In the genomic region with DNA sequence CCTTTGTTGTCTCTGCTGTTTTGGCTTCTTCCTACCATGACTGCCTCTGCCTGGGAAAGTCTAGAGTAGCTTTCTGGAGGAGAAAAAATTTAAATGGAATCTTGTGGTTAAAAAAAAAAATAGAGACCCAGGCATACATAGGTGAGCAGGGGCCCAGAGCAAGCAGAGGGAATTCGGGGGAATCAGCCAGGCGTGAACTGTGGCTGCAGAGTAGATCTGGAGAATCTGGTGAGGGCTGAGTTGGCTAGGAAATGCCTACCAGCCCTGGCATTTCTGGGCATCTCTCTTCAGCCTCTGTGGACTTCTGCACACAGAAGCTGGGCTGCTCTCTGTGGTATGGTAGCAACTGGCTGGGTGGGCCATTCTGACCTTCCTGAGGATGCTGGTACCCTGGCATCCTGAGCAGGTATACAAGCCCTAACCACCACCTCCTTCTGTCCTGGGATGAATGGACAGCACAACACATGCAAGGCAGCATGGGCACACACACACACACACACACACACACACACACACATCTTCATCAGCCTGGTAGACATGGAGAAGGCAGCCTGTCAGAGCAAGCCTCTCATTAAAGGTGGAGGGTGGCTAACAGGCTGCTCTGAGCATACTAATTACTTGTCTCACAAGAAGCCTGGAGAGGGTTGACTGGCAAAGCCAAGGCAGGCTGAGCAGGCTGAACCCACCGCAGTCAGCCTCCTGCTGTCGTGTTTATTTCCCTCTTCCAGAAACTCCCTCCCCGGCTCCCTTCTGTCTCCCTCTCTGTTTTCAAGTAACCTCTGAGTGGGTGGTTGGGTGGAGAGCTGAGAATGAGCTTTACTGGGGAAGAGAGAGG, we compare ENCODE assay signal across 9 mouse cellular contexts. TPM values are rescaled to one million over a fixed set of nuclear protein-coding genes. Genes with fewer than 3 reads are reported as not detected.
DNase-seq lines count a peak whose midpoint lies in the region; ATAC-seq and TF ChIP-seq lines count a peak whose summit lies in the region.
"Had no signal": no experiment of that assay in that cellular context is flagged by ENCODE, and none has a peak within 500 bp of the region (broad histone marks: within the 10 kb centered on the region; RNA-seq: fewer than 3 reads in every experiment).

No protein-coding gene starts in this region.

- peaks cover 16% of the 10 kb centered on the region for H3K4me1 ChIP-seq in olfactory bulb, adult 2 months (ENCODE audit: control insufficient read depth, insufficient read depth, low read length)
- H3K4me1 ChIP-seq: liver, embryonic 15.5 days had no signal

- peak; percentile 36; the same call in 1 of the 2 replicates for ATAC-seq in cerebellum, adult (ENCODE audit: insufficient number of reproducible peaks, low FRiP score, low TSS enrichment)
- peak; percentile 91 for ATAC-seq in frontal cortex, adult (ENCODE audit: low TSS enrichment)
- ATAC-seq in activated CD4-positive, CD25-positive, alpha-beta regulatory T cell, adult 4 months: no peak

- no peak for TF ChIP-seq CTCF in olfactory bulb, adult 2 months (IDR thresholded peaks at IDR 0.05; ENCODE audit: insufficient read depth, low read depth, low read length)

- peak overlapping the region; percentile 74 for H3K27ac ChIP-seq in olfactory bulb, adult 2 months (ENCODE audit: insufficient read depth, low read depth, low read length)
- H3K27ac ChIP-seq: liver, embryonic 15.5 days had no signal

- H3K4me3 ChIP-seq in olfactory bulb, adult 2 months (ENCODE audit: insufficient read depth, low read depth, low read length): no peak overlapping the region
- H3K4me3 ChIP-seq: liver, embryonic 15.5 days had no signal

- no peak for TF ChIP-seq POLR2A in olfactory bulb, adult 2 months (IDR thresholded peaks at IDR 0.05; ENCODE audit: insufficient read depth, low read depth, low read length)

- DNase-seq in cerebellum, adult 8-10 months: no peak
- peak; percentile 34 to 47 for DNase-seq in left cerebral cortex, adult 18-20 months (ENCODE audit: low spot score in 2 of 2)
- no peak for DNase-seq in ovary, postnatal 14 days (ENCODE audit: low spot score)
- DNase-seq in urinary bladder, postnatal 14 days (ENCODE audit: low spot score): no peak

- WGBS in olfactory bulb, adult 2 months: 29% methylated on average over 5 of the region's 5 CpGs

RNA-seq across cellular contexts. Expression of gene Gm973, which starts 19.1 kb away (rescaled TPM):
- 10 to 100 TPM; 13.0 to 13.9 TPM for total RNA-seq in left cerebral cortex, adult 18-20 months (2021)
- polyA plus RNA-seq in olfactory bulb, adult 2 months (2012; ENCODE audit: insufficient read depth, insufficient read length, low replicate concordance, missing spikeins): not detected in 2 replicates
- not detected for polyA plus RNA-seq in activated CD4-positive, CD25-positive, alpha-beta regulatory T cell, adult 4 months (2017; shearing (Covaris generic))
- polyA plus RNA-seq: liver, embryonic 15.5 days had no signal

RNA-seq across cellular contexts. Expression of gene Fzd7, which starts 53.0 kb away (rescaled TPM):
- 1 to 10 TPM; 7.3 to 8.1 TPM for total RNA-seq in left cerebral cortex, adult 18-20 months (2021)
- not detected in 2 replicates for polyA plus RNA-seq in olfactory bulb, adult 2 months (2012; ENCODE audit: insufficient read depth, insufficient read length, low replicate concordance, missing spikeins)
- polyA plus RNA-seq in activated CD4-positive, CD25-positive, alpha-beta regulatory T cell, adult 4 months (2017; shearing (Covaris generic)): not detected

Comparison
In these comparisons a context has a peak if more than half of its experiments do, and no peak if none do; other contexts are left out.
1. DNase-seq: peak in left cerebral cortex, adult 18-20 months (2 of 2); none in cerebellum, adult 8-10 months (single experiment), ovary, postnatal 14 days (single experiment) and urinary bladder, postnatal 14 days (single experiment).